Mouse (Mus musculus): ENCODE data around the gene D11Wsu47e.
A peak's percentile ranks its signal among the peaks of the same experiment; 100 is the strongest.

D11Wsu47e gene

DNA sequence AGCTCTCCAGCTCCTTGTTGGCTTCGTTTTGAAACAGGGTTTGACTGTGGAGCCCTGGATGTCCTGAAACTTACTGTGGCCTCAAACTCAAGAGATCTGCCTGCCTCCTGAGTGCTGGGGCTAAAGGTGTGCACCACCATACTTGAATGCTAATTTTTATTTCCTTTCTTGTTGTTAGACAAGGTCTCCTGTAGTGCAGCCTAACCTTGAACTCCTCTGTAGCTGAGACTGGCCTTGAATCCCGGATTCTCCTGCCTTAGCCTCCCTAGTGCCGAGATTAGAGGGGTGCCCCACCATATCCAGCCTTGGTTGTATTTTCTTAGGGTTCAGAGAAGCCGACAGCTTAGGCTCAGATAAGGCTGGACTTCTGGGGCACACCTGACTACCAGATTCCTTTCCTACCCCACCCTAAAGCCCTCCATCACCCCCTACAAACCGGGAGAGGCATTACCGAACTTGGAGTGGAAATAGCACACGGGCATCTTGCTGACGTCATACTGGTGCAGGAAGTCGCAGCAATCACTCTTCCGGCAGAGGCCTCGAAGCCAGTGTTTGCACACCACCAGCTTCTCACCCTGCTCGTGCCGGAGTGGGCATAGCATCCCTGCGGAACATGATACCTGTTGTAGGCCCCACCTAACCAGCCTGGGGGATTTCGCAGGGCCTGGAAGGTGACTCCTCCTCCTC is 21.9 kb downstream of the D11Wsu47e start:
- no peak for DNase-seq (ENCODE audit: low spot score in 2 of 2)

DNA sequence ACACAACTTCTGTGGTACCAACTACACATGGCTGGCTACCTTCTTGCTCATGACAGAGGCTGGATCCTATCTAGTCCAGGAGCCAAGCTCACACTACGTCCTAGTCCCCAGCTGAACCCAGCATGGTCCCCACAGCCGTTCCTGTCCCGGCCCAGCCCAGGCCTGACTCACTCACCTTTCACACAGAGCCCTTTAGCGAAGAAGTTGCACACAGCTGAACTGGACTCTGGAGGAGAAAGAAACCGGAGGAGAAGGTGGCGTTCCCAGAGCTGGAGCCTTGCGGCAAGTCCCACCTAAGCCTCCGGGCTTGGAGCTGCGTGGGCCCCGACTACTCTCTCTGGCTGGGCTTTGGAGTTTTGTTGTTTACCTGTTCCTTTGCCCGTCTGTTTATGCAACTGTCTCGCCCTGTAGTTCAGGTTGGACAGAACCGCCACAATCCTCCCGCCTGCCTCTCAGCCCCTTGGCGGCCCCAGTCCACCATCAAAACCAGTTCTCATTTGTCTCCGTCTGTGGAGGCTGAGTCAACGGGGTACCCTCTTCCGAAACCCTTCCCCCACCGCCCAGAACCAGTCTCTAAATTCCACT is 24.5 kb downstream of the D11Wsu47e start:
- DNase-seq (ENCODE audit: low spot score in 2 of 2), result peak; percentile 67 to 74

DNA sequence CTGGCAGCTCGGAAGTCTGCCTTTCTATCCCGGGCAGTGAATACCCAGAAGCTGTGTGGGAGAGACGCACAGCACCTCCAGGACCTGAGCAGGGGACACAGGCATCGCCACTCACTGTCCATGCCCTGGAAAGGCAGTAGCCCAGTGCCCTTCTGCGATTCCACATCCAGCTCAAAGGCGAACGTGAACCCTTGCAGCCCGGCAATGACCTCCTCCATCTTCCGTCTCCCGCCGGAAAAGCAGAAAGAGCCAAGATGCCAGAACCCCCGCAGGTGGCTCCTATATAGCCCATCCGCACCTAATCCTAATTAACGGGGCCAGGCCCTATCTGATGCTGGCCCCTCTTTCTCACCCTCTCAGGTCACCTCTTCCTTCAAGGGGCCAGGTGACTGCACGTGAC is 25.1 kb downstream of the D11Wsu47e start:
- no peak for DNase-seq (ENCODE audit: low spot score in 2 of 2)

DNA sequence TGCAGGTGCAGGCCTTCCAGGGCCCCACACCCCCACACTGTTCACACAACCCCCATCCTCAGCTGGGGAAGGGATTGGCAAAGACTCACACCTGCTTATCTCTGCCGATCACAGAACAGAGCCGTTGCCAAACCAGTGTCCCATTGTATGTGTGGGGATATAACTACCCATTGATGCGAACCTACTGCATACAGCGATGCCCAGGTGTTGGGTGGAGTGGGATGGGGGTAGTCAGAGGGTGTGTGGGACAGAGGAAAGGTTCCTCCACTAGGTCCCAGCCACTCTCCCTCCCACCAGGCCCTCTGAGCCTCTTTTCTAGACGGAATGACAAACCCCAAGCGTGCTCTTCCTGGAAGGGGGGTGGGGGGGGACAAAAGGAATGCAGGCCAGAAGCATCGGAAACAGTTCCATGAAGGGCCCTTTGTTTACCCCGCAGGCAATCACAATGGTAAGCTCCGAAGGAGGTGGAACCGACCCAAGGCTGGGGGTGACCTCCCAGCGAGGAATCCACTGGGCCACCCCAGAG is 25.6 kb downstream of the D11Wsu47e start, which contains the start of gene Cpsf4l:
Gene Cpsf4l (minus strand): TSS at position 287 of the 526 bp plus-strand sequence.
- no peak for DNase-seq (ENCODE audit: low spot score in 2 of 2)

DNA sequence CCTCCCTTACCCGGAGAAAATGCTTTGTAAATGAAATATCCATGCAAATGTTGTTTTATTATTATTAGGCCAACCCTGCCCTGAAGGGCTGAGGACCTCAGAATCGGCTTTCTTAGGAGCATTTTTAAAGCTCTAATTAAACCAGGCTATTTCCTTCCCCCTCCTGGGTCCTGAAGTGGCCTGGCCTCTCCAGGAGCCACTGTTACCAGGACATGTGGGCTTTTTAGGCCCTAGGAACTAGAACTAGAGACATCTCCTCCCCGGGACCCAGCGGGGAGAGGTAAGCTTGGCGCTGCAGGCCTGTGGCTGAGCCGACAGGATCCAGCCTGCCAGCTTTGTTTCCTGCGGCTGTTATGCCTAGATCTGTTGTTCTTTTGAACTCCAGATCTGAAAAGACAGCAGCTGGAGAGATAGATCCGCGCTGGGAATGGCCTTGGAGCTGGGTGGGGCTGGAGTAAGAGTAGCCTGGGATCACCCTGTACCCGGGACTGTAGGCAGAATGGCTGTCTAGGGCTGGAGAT is 26.1 kb downstream of the D11Wsu47e start:
- no peak for DNase-seq (ENCODE audit: low spot score in 2 of 2)

DNA sequence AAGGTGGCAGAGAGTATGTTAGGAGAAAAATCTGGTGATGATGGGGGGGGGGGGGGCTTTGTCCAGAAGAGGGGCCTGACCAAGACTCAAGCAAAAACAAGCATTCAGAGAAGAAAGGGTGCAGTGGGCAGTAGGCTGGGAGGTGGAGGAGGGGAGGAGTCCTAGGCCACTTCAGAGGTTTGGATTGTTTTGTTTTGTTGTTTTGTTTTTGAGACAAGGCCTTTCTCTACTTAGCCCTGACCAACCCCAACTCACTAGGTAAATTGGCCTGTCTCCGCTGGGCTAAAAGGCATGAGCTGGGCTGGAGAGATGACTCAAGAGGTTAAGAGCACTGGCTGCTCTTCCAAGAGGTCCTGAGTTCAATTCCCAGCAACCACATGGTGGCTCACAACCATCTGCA is 26.8 kb downstream of the D11Wsu47e start:
- no peak for DNase-seq (ENCODE audit: low spot score in 2 of 2)

DNA sequence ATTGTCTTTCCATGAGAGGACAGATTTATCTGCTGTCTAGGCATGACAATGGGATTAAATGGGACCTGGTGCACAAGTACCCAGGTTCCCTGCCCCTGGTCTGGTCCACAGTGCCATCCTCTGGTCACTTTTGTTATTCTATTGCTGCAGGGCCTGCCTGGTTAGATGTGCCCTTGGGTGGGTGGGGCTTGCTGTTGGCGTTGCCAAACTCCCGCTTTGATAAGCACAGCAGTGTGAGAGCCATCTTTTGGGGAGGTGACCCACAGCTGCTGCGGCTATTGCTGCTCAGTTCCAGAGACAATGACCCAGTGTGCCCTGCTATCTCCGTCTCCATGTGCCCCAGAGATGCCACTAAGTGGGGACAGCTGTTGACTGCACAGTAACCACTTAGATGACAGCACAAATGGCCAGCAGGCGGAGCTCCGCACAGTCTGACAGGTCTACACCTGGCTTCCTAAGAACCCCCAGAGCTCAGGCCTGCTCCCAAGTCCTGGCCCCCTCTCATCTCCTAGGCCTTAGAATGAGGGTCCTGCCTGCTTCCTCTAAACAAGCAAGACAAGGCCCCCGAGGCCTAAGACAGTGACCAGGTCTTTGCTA is 31.0 kb downstream of the D11Wsu47e start:
- no peak for DNase-seq (ENCODE audit: low spot score in 2 of 2)

DNA sequence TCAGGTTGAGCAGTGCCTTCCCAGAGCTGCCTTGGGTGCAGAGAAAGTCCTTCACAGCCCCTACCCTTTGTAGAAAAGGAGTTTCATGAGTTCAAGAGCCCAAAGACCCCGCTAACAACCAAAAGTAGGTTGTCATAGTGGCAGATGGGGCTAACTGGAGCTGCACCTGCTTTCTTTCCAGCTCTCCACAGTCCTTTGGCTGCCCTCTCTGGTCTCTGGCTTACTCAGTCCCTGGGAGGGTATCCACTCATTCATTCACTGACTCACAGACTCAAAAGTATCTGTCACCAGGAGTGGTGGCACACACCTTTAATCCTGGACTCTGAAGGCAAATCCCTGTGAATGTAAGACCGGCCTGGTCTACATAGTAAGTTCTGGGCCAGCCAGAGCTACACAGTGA is 31.9 kb downstream of the D11Wsu47e start:
- no peak for DNase-seq (ENCODE audit: low spot score in 2 of 2)

DNA sequence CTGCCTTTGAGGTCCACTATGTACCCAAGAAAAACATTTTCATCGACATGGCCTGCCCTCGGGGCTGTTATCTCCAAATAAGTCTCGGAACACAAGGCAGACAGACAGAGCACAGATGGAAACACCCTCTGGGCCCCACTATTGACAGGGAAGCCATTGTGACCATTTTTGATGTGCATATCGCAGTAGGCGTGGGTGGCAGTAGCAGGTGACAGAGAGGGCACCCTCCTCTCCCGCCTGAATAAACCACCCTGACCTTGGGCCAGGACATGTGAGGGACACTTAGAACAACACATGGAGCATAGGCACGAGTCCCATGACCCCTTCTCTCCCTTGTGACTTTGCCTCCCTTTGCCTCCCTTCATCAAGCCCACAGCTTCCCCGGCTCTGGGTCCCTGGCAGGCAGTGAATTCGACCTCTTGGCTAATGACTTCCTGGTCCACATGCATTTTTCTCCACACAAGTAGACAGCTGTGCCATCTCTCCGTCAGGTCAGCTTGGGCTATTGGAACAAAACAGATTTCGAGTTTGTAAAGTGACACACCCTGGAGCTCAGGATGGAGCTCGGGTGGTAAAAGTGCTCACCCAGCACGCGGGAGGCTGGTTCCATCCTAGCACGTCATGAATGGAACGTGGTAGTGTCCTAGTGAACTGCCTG is 33.7 kb downstream of the D11Wsu47e start:
- DNase-seq (ENCODE audit: low spot score in 2 of 2), result no peak

GRCm38 (mm10) chr11:113722405-113723090 is 38.3 kb downstream of the D11Wsu47e start:
- DNase-seq (ENCODE audit: low spot score in 2 of 2), result no peak

DNA sequence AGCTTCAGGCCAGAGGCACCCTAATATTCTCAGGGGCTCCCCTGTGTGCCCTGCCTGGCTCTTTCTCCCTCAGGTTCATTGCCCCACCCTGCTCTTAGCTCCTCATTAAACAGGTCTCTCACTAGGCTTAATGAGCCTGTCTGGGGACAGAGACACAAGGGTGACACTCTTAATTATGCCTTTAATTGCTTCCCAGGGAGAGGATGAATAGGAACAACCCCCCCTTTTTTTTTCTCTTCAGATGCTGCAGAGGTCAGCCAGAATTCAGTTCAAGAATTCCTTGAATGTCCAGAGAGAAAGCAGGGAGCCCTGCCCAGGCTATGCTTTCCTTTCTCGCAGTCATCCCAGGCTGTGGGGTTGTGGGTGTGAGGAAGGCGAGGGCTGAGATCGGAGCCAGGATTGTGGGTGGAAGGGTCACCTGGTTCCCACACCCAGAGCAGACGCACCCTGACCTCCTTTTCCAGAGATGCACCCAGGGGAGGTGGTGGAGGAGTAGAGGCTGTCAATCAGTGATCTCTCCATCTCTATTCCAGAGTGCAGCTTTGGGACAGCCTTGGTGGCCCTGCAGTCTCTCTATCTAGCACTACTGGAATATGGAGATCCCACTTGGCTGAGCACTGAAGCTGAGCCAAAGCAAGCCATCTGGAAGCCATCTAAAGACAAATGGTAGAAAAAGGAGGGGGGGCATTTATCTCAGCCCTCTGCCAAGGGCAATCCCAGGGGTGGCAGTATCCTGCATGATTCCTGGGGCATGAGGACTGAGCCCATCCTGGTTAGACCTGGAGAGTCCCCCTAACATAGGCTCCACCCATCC is 41.2 kb downstream of the D11Wsu47e start:
- DNase-seq (ENCODE audit: low spot score in 2 of 2), result no peak

- DNase-seq (ENCODE audit: low spot score in 2 of 2), result no peak
Measured at GRCm38 (mm10) chr11:113726994-113727888, 43.0 kb downstream of the D11Wsu47e start.

- DNase-seq (ENCODE audit: low spot score in 2 of 2), result no peak
Measured at GRCm38 (mm10) chr11:113727992-113728391, 43.8 kb downstream of the D11Wsu47e start.

DNA sequence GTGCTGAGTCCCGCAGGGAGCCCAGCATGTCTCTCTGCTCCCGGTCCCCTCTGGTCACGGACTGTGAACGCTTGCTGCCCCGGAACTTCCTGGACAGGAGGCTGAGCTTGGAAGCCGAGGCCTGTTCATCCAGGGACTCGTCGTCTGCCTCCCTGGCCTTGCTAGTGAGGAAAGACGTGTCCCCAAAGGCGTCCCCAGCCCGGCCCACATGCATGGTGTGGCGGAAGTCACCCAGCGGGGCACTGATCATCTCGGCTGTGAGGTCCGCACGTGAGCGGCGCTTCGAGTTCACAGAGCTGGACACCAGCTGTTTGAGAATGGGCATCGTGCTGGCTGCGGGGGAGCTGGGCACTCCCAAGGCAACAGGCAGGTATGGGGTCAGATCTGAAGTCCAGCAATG is 45.0 kb downstream of the D11Wsu47e start:
- DNase-seq (ENCODE audit: low spot score in 2 of 2), result no peak

GRCm38 (mm10) chr11:113729917-113730316 is 45.7 kb downstream of the D11Wsu47e start:
- peak in 1 of 2 experiments; percentile 49 for DNase-seq (ENCODE audit: low spot score in 2 of 2)

DNA sequence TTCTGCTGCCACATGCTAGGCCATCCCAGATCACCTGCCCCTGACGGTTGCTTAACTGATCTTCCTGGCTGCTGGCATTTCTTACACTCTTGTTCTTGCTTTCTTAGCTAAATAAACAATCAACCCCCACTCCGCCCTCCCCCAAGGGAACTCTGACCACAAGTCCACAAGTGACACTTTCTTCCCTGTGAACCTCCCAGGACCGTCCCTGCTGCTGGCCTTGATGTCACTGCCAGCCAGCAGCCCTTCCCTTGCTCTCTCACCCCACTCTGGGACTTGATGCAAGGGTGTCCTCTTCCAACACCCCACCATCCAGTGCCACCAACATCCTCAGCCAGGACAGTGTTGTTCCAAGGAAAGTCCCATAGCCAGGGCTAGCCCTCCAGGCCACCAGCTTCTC is 46.7 kb downstream of the D11Wsu47e start:
- no peak for DNase-seq (ENCODE audit: low spot score in 2 of 2)

DNA sequence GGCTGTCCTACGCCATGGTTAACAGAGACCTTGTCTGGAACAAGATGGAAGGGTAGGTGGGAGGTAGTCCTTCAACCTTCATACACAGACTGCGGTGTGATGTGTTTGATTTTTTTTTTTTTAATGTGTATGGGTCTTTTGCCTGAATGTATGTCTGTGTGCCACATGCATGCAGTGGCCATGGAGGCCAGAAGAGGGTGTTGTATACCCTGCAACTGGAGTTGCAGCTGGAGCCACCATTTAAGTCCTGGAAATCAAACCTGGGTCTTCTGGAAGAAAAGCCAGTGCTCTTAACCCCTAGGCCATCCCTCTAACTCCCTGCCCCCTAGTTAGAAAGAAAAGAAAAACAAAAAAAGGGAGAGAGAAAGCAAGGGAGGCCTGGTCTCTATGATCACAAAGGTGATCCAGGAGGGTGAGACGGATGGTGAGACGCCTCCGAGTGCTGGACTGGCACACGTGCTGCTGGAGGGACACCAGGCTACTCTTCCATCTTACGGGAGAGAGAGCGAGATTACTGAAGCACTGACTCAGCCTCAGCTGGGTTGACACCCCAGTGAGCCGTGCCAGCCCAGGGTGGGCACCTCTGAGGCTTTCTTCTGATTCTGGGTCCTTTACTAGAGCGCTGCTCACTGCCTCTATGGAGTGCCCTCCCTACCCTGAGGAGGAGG is 47.9 kb downstream of the D11Wsu47e start:
- DNase-seq (ENCODE audit: low spot score in 2 of 2), result no peak

- DNase-seq (ENCODE audit: low spot score in 2 of 2), result peak; percentile 64 to 68
Measured at GRCm38 (mm10) chr11:113733631-113734364, 49.6 kb downstream of the D11Wsu47e start.
